Mouse (Mus musculus) erythroblast, embryonic 14.5 days (primary cell): ENCODE data around the gene Rfx6.

Experiments
- GATA1 ChIP-seq: IDR thresholded peaks from 2 replicates; pipeline ENCODE4 v1.6.1; 2012; ENCODE audit warnings: low read length, inconsistent platforms, mixed read lengths
- TAL1 ChIP-seq: IDR thresholded peaks from 3 replicates; pipeline ENCODE4 v1.6.1; 2012; ENCODE audit warnings: low read length, inconsistent platforms, mixed read lengths

DNA sequence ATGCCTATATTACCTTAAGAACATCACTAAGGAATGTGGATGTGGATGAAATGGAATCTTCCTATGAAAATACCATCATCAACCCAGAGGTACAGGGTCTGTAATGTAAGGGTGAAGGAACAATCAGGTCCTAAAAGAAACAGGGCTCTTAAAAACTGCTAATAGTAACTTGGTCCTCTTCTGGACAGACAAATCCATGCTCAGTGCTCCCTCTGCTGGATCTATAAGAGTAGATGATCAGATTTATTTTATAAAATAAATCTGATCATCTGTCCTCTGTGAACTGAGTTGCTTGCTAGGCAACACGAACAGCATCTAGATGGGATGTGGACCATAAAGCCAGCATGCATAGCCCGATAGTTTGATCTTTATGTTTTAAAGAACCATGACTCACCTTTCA lies 102.1 kb downstream of the Rfx6 start:
- TF ChIP-seq GATA1 (no peak), TAL1 (no peak)
